Mouse (Mus musculus) adrenal gland, adult 2 months (tissue): ENCODE data around the gene Gm5538. TPM values are rescaled to one million over a fixed set of nuclear protein-coding genes. Genes with fewer than 3 reads are reported as not detected.

ENCODE experiments used
- DNase-seq: peaks from one replicate; pipeline ENCODE4 v3.0.0; 2021
- long read RNA-seq: library from polyadenylated mRNA; stranded (forward); transcript quantifications from one replicate; pipeline ENCODE4 v2.0.0, GENCODE M21; 2021
- polyA plus RNA-seq: library from polyadenylated mRNA; depleted of rRNA; stranded (reverse); fragments of >200 nt; gene quantifications from 2 replicates; pipeline ENCODE4 v1.2.3, GENCODE M21; 2012; rRNA removed
- total RNA-seq, 2 experiments: library from RNA; stranded (reverse); gene quantifications; 2 replicates each; pipeline ENCODE4 v1.2.3; 2021

The Gm5538 gene
- under 1 TPM in 1 of 2 experiments, not detected in 1; 0.46 TPM for total RNA-seq
- polyA plus RNA-seq, result not detected in 2 replicates
- long read RNA-seq, result 0 reads

GRCm38 (mm10) chr3:59729490-59729889 lies at the start of gene Gm5538:
Gm5538 (plus strand) TSS chr3:59729790.
- no peak for DNase-seq

- DNase-seq, result no peak
Measured at GRCm38 (mm10) chr3:59697391-59697790, 32.2 kb upstream of the Gm5538 start.

- DNase-seq, result no peak
Measured at GRCm38 (mm10) chr3:59702614-59703110, 26.9 kb upstream of the Gm5538 start.

GRCm38 (mm10) chr3:59739866-59740265 lies 10.3 kb downstream of the Gm5538 start:
- DNase-seq, result no peak

- peak; percentile 6 for DNase-seq
Measured at GRCm38 (mm10) chr3:59744181-59744580, 14.6 kb downstream of the Gm5538 start.

Other genes with a start within 250 kb of the Gm5538 start
- not detected for gene Gm8298, start 131.3 kb downstream of the Gm5538 start, total RNA-seq
- gene Gm8298, start 131.3 kb downstream of the Gm5538 start, polyA plus RNA-seq, result not detected in 2 replicates
- not detected for gene C130079G13Rik, start 195.4 kb downstream of the Gm5538 start, total RNA-seq
- not detected in 2 replicates for gene C130079G13Rik, start 195.4 kb downstream of the Gm5538 start, polyA plus RNA-seq